12 mouse cellular contexts compared by ENCODE assay signal in the genomic region with DNA sequence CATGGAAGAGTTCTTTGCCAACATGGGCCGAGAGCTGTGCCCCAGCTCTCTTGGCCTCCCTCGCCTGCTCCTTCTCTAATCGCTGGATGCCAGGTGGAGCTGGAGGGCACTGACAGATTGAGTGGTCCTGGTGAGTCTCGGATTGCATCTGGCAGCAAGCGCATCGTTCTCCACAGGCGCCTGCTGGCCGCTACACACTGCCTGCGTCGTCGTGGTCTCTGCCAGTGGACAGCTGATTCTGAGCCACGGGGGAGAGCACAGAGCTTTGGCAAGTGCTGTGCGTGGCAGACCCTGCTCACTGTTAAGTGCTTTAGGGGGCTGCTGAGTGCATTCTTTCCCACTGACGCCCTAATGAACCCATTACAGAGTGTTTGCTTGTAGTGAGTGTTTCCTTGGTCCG. TPM values are rescaled to one million over a fixed set of nuclear protein-coding genes. Genes with fewer than 3 reads are reported as not detected.
DNase-seq lines count a peak whose midpoint lies in the region; ATAC-seq and TF ChIP-seq lines count a peak whose summit lies in the region.
"Had no signal": no experiment of that assay in that cellular context is flagged by ENCODE, and none has a peak within 500 bp of the region (broad histone marks: within the 10 kb centered on the region; RNA-seq: fewer than 3 reads in every experiment).

No protein-coding gene starts in this region.

- no peak overlapping the region for H3K9ac ChIP-seq in stomach, postnatal 0 days (ENCODE audit: low read length)
- H3K9ac ChIP-seq: liver, embryonic 13.5 days had no signal

- no peaks in the 10 kb centered on the region for H3K27me3 ChIP-seq in stomach, postnatal 0 days (ENCODE audit: control insufficient read depth, insufficient read depth, low read length)
- H3K27me3 ChIP-seq: liver, embryonic 13.5 days had no signal

- H3K9me3 ChIP-seq in stomach, postnatal 0 days (ENCODE audit: control insufficient read depth, low read length) = no peaks in the 10 kb centered on the region
- H3K9me3 ChIP-seq: liver, embryonic 13.5 days had no signal

- H3K4me1 ChIP-seq in stomach, postnatal 0 days (replicated peaks; ENCODE audit: control insufficient read depth, insufficient read depth) = no peaks in the 10 kb centered on the region
- H3K4me1 ChIP-seq: liver, embryonic 13.5 days had no signal

- DNase-seq in heart, adult 11 months = peak; percentile 80
- no peak for DNase-seq in heart, adult 9 months (ENCODE audit: low spot score in 2 of 2)
- DNase-seq in retina, postnatal 1 day = peak; percentile 56
- no peak for DNase-seq in retina, embryonic 14.5 days (ENCODE audit: low spot score)
- peak; percentile 27 to 29 for DNase-seq in gastrocnemius, postnatal 36 days
- DNase-seq in stomach, postnatal 0 days (ENCODE audit: low spot score) = peak; percentile 18
- no peak for DNase-seq in left cerebral cortex, adult 9 months (ENCODE audit: low spot score in 2 of 2)
- no peak for DNase-seq in adrenal gland, postnatal 4 days (ENCODE audit: low spot score in 2 of 2)
- DNase-seq: B cell, adult 2 months; liver, embryonic 13.5 days; thymus, adult 18-20 months had no signal

- peak; percentile 67; the same call in 1 of the 2 replicates for ATAC-seq in stomach, postnatal 0 days (ENCODE audit: low FRiP score, low TSS enrichment)

- intact Hi-C loops in gastrocnemius, postnatal 36 days (cut with DNase I) = no loop called here

- no peak overlapping the region for H3K4me3 ChIP-seq in stomach, postnatal 0 days (ENCODE audit: low read depth, low read length)
- H3K4me3 ChIP-seq: liver, embryonic 13.5 days had no signal

- H3K36me3 ChIP-seq in stomach, postnatal 0 days (ENCODE audit: control insufficient read depth, insufficient read depth, low read length) = no peaks in the 10 kb centered on the region
- H3K36me3 ChIP-seq: liver, embryonic 13.5 days had no signal

- no peak overlapping the region for H3K27ac ChIP-seq in stomach, postnatal 0 days (replicated peaks)
- H3K27ac ChIP-seq: liver, embryonic 13.5 days had no signal

- 57% methylated on average over 15 of the region's 15 CpGs for WGBS in stomach, postnatal 0 days

- TF ChIP-seq CTCF in stomach, postnatal 0 days (IDR thresholded peaks at IDR 0.05; ENCODE audit: low read depth) = no peak

- TF ChIP-seq EP300 in stomach, postnatal 0 days (optimal IDR thresholded peaks at IDR 0.05) = no peak

- H3K4me2 ChIP-seq in stomach, postnatal 0 days (replicated peaks; ENCODE audit: low read depth) = no peak overlapping the region
- H3K4me2 ChIP-seq: liver, embryonic 13.5 days had no signal

RNA-seq across cellular contexts. Expression of a gene that starts 17.9 kb away (rescaled TPM):
- total RNA-seq in gastrocnemius, postnatal 36 days (2021) = under 1 TPM; 0.57 to 0.89 TPM
- polyA plus RNA-seq in stomach, postnatal 0 days (2015; fragmentation: Nextera tagmentation; extraction: Ambion mirVana) = 2.5 and 2.6 TPM in 2 replicates
- 10 to 100 TPM; 12.8 to 13.4 TPM for total RNA-seq in adrenal gland, postnatal 4 days (2021)
- total RNA-seq: megakaryocyte, adult 5-6 weeks had no signal

Comparison
In these comparisons a context has a peak if more than half of its experiments do, and no peak if none do; other contexts are left out.
1. DNase-seq: peak in heart, adult 11 months (single experiment), retina, postnatal 1 day (single experiment), gastrocnemius, postnatal 36 days (2 of 2) and stomach, postnatal 0 days (single experiment); none in heart, adult 9 months (0 of 2), retina, embryonic 14.5 days (single experiment), left cerebral cortex, adult 9 months (0 of 2) and adrenal gland, postnatal 4 days (0 of 2).
2. RNA of a gene that starts 17.9 kb away (total RNA-seq): 12.8 to 13.4 TPM in adrenal gland, postnatal 4 days; 0.57 to 0.89 TPM in gastrocnemius, postnatal 36 days; every median in the first group is over 4 times any median in the second.